Mouse (Mus musculus): ENCODE results near the gene Fas.

The Fas gene

DNA sequence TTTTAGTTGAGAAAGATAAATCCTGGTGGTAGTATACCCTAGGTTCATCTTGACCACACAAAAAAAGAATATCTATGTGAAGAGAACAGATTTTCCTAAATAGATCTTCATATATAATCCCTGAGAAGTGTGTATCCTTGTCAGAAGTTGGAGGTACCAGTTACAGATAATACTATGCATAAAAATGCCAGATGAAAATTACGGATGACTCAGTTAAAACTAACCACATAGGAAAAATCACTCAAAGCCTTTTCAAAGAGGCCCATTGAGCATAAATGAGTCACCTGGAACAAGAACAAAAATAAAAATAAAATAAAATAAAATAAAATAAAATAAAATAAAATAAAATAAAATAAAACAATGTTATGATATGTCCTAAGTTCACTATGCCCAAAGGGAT lies 72.2 kb downstream of the Fas start:
- DNase-seq (ENCODE audit: low read depth, low spot score) = no peak

DNA sequence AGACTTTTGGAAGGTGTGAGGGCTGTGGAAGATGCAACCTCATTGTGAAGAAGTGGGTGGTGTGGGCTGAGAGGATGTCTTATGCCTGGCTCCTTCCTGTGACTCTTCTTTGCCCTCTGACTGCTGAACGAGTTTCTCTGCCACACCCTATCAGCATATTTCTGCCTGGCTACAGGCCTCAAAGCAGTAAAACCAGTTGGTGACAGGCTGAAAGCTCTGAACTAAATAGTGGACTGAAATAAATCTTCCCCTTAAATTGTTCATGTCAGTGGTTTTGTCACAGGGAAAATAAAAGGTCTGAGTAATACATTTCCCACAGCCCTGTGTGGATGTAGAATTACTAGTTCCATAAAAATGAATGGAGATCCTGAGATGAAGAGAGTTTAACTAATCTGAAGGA lies 79.1 kb downstream of the Fas start:
- DNase-seq (ENCODE audit: low read depth, low spot score) = no peak

DNA sequence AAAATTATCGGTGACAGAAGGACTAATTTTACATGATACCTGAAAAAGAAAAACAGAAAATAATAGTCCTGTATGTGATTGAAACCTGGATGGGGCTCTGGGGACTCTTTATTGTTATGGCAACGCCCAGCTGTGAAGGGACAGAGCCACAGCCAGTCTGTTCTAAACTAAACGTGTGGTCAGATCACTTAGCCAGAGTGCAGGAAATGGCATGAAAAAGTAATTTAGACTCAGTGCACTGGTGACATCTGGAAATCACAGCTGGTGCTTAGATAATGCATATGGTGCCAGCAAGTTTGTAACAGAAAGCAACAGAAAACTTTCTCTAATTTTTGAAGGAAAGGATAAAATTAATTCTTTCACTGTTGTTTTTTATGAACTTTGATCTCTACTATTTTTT lies 79.9 kb downstream of the Fas start:
- DNase-seq (ENCODE audit: low read depth, low spot score) = no peak

All from skeletal muscle tissue, adult 2 months (tissue).